Mouse (Mus musculus) forebrain, postnatal 0 days (tissue): Measurements from ENCODE around the gene Gm5431. TPM values are rescaled to one million over a fixed set of nuclear protein-coding genes. Genes with fewer than 3 reads are reported as not detected.
"Not testable (repeated sequence)": the region's sequence is repeated elsewhere in the genome, so short reads cannot be mapped to it uniquely, and the experiment has no call there.

Experiments
- ATAC-seq: fragments of 200-750 bp; cut with Nextera tagmentation; 2 replicates; pipeline ENCODE4 v1.8.0; 2017; ENCODE audit warnings: mild to moderate bottlenecking, moderate library complexity
- DNase-seq: peaks from one replicate; pipeline ENCODE4 v3.0.0-alpha.2; 2015
- H3K27ac ChIP-seq: fragments of 300-500 bp; sonication (generic); 2 replicates; pipeline ENCODE4 v1.5.1; 2014; ENCODE audit warnings: low read depth, mild to moderate bottlenecking, antibody characterized with exemption, low read length, moderate library complexity, mixed read lengths
- H3K27me3 ChIP-seq: fragments of 300-500 bp; sonication (generic); 2 replicates; pipeline ENCODE4 v1.6.1; 2014; ENCODE audit warnings: mild to moderate bottlenecking, low read length, mixed read lengths; ENCODE audit not compliant: insufficient read depth
- H3K36me3 ChIP-seq: fragments of 300-500 bp; sonication (generic); 2 replicates; pipeline ENCODE4 v1.6.1; 2014; ENCODE audit warnings: mild to moderate bottlenecking, moderate library complexity; ENCODE audit not compliant: insufficient read depth
- H3K4me1 ChIP-seq: fragments of 300-500 bp; sonication (generic); 2 replicates; pipeline ENCODE4 v1.6.1; 2014; ENCODE audit warnings: antibody characterized with exemption; ENCODE audit not compliant: insufficient read depth
- H3K4me2 ChIP-seq: fragments of 300-500 bp; sonication (generic); 2 replicates; pipeline ENCODE4 v1.6.1; 2014; ENCODE audit warnings: low read depth, mild to moderate bottlenecking, moderate library complexity
- H3K4me3 ChIP-seq: fragments of 300-500 bp; sonication (generic); 2 replicates; pipeline ENCODE4 v1.5.1; 2014; ENCODE audit warnings: low read depth, low read length, mixed read lengths
- H3K9ac ChIP-seq: fragments of 300-500 bp; sonication (generic); 2 replicates; pipeline ENCODE4 v1.6.1; 2014; ENCODE audit warnings: mild to moderate bottlenecking
- H3K9me3 ChIP-seq: fragments of 300-500 bp; sonication (generic); 2 replicates; pipeline ENCODE4 v1.6.1; 2016; ENCODE audit warnings: low read length
- CTCF ChIP-seq: sonication (generic); IDR thresholded peaks from 2 replicates; pipeline ENCODE4 v1.5.1; 2016; ENCODE audit warnings: antibody characterized with exemption, control low read depth, low read depth
- WGBS: fragments of 180-500 bp; shearing (Covaris S2); extraction: QIAGEN DNeasy Blood & Tissue Kit; methylation state at CpG from one replicate; pipeline ENCODE4 v1.1.7; 2014; 5-methylcytosine and 5-hydroxymethylcytosine counted together
- polyA plus RNA-seq: library from polyadenylated mRNA; unstranded; fragments of >200 nt; fragmentation: Nextera tagmentation; extraction: Ambion mirVana; gene quantifications from 2 replicates; pipeline ENCODE4 v1.2.1, GENCODE M21; 2015
- total RNA-seq: library from RNA; depleted of rRNA; stranded (reverse); fragments of >200 nt; gene quantifications from 2 replicates; pipeline ENCODE4 v1.2.3, GENCODE M21; 2014

Gene Gm5431
- total and polyA plus RNA-seq, 2 experiments from 2014 or later = 0.19 to 0.29 TPM

DNA sequence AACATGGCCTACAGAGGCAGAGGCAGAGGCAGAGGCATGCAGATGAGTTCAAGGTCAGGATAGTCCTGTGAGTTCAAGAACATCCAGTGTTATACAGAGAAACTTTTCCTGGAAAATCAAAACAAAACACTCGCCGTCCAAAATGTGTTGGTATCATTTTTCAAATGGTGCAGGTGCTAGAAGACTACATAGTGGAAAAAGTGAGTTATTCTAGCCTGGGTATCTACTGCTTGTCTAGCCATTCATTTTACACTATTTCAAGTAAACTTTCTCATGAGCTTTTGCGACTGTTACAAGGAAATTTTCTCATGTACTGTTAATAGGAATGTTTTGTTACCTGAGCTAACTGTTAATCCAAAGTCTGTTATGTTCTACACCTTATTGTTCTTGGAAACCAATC lies 16.4 kb upstream of the Gm5431 start:
- no peak for DNase-seq
- Histone ChIP-seq H3K4me2 (no peak overlapping the region), H3K9ac (no peak overlapping the region), H3K4me1 (no peaks in the 10 kb centered on the region), H3K4me3 (no peak overlapping the region), H3K27me3 (no peaks in the 10 kb centered on the region), H3K27ac (no peak overlapping the region), H3K9me3 (no peaks in the 10 kb centered on the region), H3K36me3 (no peaks in the 10 kb centered on the region)
- ATAC-seq = no peak
- 82% methylated on average over 3 of the region's 3 CpGs for WGBS
- no peak for TF ChIP-seq CTCF

- Histone ChIP-seq H3K9ac (no peak overlapping the region), H3K4me1 (no peaks in the 10 kb centered on the region), H3K27ac (no peak overlapping the region), H3K9me3 (no peaks in the 10 kb centered on the region), H3K4me2 (no peak overlapping the region), H3K36me3 (no peaks in the 10 kb centered on the region), H3K27me3 (no peaks in the 10 kb centered on the region), H3K4me3 (no peak overlapping the region)
- ATAC-seq (no peak), DNase-seq (no peak)
- TF ChIP-seq CTCF = no peak
- 98% methylated on average over 1 of the region's 1 CpGs for WGBS
Measured at GRCm38 (mm10) chr11:48913611-48914010, 11.6 kb upstream of the Gm5431 start.

DNA sequence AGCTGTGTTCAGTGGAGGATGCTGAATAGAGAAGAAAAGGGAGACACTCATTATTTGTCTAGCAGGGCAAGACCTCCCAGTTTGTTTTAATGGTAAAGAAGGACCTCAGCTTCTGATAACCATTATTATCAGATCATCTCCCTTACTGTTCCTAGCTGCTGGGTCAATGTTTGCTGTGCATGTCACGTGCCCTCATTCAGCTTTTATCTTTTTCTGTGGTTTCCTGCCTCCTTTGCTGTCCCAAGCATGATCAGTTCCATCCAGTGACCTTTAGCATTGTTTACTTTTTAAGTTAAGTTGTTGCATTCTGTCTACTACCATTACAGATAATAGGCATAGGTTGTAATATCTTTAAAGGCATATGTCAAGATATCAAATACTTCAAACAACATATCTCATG lies 6.4 kb upstream of the Gm5431 start:
- H3K9ac ChIP-seq = no peak overlapping the region
- no peak for TF ChIP-seq CTCF
- H3K36me3 ChIP-seq = no peaks in the 10 kb centered on the region
- H3K27me3 ChIP-seq = no peaks in the 10 kb centered on the region
- no peak overlapping the region for H3K4me2 ChIP-seq
- DNase-seq = no peak
- no peaks in the 10 kb centered on the region for H3K9me3 ChIP-seq
- H3K4me1 ChIP-seq = no peaks in the 10 kb centered on the region
- ATAC-seq = no peak
- H3K4me3 ChIP-seq = no peak overlapping the region
- no peak overlapping the region for H3K27ac ChIP-seq
- 61% methylated on average over 1 of the region's 1 CpGs for WGBS

- not testable (repeated sequence) for DNase-seq, H3K9ac ChIP-seq, H3K4me2 ChIP-seq, H3K27ac ChIP-seq, ATAC-seq, H3K36me3 ChIP-seq, H3K9me3 ChIP-seq, H3K4me1 ChIP-seq, H3K4me3 ChIP-seq, H3K27me3 ChIP-seq
- WGBS = 100% methylated on average over 1 of the region's 1 CpGs
Measured at GRCm38 (mm10) chr11:48901567-48901930, 465 bp downstream of the Gm5431 start.

DNA sequence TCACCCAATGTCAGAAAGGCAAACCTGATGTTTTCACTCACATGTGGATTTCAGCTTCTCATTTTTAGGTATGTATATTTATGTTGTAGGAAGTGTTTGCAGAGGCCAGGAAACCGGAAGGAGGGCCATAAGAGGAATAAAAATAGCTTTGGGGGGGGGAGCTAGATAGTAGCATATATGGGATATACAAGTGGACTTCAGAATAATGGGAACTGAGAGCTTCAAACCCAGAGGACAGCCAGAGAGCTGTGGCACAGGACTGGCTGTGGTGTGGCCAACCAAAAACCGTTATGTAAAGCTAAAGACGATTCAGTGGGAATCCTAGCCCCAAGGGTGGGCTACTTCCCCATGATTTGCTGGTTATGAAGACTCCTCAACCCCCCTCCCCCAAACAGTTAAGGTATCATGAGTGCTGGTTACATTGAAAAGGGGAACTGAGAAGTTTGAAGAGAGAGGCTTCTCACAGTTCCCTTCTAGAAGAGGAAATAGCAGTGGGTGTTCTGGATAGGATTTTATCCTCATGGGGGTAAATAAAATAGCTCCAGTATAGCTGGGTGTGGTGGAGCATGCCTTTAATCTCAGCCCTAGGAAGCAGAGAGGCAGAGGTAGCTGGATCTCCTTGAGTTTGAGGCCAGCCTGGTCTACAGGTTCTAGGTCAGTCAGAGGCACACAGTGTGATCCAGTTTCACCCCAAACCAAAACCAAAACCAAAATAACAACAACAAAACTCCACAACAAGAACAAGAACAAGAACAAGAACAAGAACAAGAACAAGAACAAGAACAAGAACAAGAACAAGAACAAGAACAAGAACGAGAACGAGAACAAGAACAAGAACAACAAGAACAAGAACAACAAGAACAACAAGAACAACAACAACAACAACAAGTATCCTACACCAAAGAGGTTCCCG lies 1.1 kb downstream of the Gm5431 start:
- H3K9me3 ChIP-seq, H3K9ac ChIP-seq, H3K36me3 ChIP-seq, H3K4me3 ChIP-seq, H3K27me3 ChIP-seq, H3K4me1 ChIP-seq, DNase-seq, ATAC-seq, H3K4me2 ChIP-seq, H3K27ac ChIP-seq: not testable (repeated sequence)
- WGBS = 82% methylated on average over 6 of the region's 6 CpGs

DNA sequence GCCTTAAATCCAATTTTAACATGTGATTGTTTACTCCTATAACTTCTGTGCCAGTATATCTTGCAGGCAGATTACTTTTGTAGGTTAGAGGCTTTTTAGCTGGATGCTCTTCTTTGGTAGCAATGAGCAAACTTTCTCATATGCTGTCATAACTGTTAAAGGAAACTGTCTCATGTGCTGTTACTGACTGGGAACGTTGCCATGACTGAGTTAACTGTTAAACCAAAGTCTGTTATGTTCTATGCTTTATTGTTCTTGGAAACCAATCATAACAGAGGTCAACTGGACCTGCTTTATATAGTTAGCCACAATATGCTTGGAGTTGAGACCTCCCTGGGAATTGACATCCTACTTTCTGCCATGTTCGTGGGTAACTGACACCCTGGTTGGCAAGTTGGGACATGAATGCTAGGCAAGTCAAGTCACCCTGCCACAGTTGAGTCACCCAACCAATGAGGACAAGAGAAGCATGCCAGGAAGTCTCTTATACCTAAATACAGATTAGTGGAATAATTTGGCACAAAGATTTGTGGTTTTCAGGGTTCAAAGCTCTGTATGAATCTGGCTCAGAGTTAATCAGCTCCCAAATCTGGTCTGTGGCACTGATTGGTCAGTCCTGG lies 3.1 kb downstream of the Gm5431 start:
- no peak overlapping the region for H3K27ac ChIP-seq
- H3K27me3 ChIP-seq = no peaks in the 10 kb centered on the region
- no peaks in the 10 kb centered on the region for H3K9me3 ChIP-seq
- TF ChIP-seq CTCF = no peak
- ATAC-seq (no peak), DNase-seq (no peak)
- whole genome bisulfite sequencing = 69% methylated on average over 2 of the region's 2 CpGs
- H3K4me2 ChIP-seq = no peak overlapping the region
- H3K9ac ChIP-seq = no peak overlapping the region
- H3K4me1 ChIP-seq = no peaks in the 10 kb centered on the region
- no peaks in the 10 kb centered on the region for H3K36me3 ChIP-seq
- no peak overlapping the region for H3K4me3 ChIP-seq

GRCm38 (mm10) chr11:48876680-48877079 lies 25.3 kb downstream of the Gm5431 start:
- no peak for TF ChIP-seq CTCF
- Histone ChIP-seq H3K4me1 (no peaks in the 10 kb centered on the region), H3K27ac (no peak overlapping the region), H3K4me2 (no peak overlapping the region), H3K27me3 (no peaks in the 10 kb centered on the region), H3K4me3 (no peak overlapping the region), H3K9me3 (no peaks in the 10 kb centered on the region), H3K36me3 (no peaks in the 10 kb centered on the region), H3K9ac (no peak overlapping the region)
- ATAC-seq (no peak), DNase-seq (no peak)
- WGBS = 95% methylated on average over 1 of the region's 1 CpGs

- WGBS = 69% methylated on average over 1 of the region's 1 CpGs
- H3K27me3 ChIP-seq, DNase-seq, H3K4me1 ChIP-seq, H3K27ac ChIP-seq, H3K4me3 ChIP-seq, H3K9ac ChIP-seq, H3K4me2 ChIP-seq, ATAC-seq, H3K9me3 ChIP-seq, H3K36me3 ChIP-seq: not testable (repeated sequence)
Measured at GRCm38 (mm10) chr11:48875343-48875837, 26.6 kb downstream of the Gm5431 start.
